Mouse (Mus musculus) A20 (cell line): ENCODE measurements around the gene Gsn.

Experiments used
- DNase-seq: peaks from one replicate; pipeline ENCODE4 v3.0.0-alpha.2; 2011; ENCODE audit warnings: low read depth, low spot score

The Gsn gene

GRCm38 (mm10) chr2:35253751-35254150, 2.4 kb upstream of the Gsn start:
- peak; percentile 54 for DNase-seq

- no peak for DNase-seq
These were observed 1.2 kb upstream of the Gsn start for GRCm38 (mm10) chr2:35255004-35255403.

- no peak for DNase-seq
These were observed 718 bp upstream of the Gsn start for GRCm38 (mm10) chr2:35255462-35255861.

GRCm38 (mm10) chr2:35256932-35257331, 752 bp downstream of the Gsn start:
- no peak for DNase-seq

GRCm38 (mm10) chr2:35257886-35258285, 1.7 kb downstream of the Gsn start:
- DNase-seq: no peak

GRCm38 (mm10) chr2:35258590-35258989, 2.4 kb downstream of the Gsn start:
- no peak for DNase-seq

- peak; percentile 49 for DNase-seq
These were observed 3.3 kb downstream of the Gsn start for GRCm38 (mm10) chr2:35259338-35260080.

GRCm38 (mm10) chr2:35260291-35260690, 4.1 kb downstream of the Gsn start:
- no peak for DNase-seq

- no peak for DNase-seq
These were observed 7.9 kb downstream of the Gsn start for GRCm38 (mm10) chr2:35264095-35264494.

- peak; percentile 38 for DNase-seq
These were observed 9.1 kb downstream of the Gsn start for GRCm38 (mm10) chr2:35265296-35265695.

- DNase-seq: no peak
These were observed 9.6 kb downstream of the Gsn start for GRCm38 (mm10) chr2:35265775-35266174.

GRCm38 (mm10) chr2:35266251-35266905, 10.2 kb downstream of the Gsn start:
- no peak for DNase-seq

- no peak for DNase-seq
These were observed 11.1 kb downstream of the Gsn start for GRCm38 (mm10) chr2:35267156-35267875.

GRCm38 (mm10) chr2:35267876-35268566, 11.8 kb downstream of the Gsn start:
- DNase-seq: no peak

GRCm38 (mm10) chr2:35269136-35269535, 13.0 kb downstream of the Gsn start:
- DNase-seq: no peak

- DNase-seq: no peak
These were observed 13.6 kb downstream of the Gsn start for GRCm38 (mm10) chr2:35269716-35270260.

- DNase-seq: peak; percentile 65
These were observed 14.4 kb downstream of the Gsn start for GRCm38 (mm10) chr2:35270531-35270984.

GRCm38 (mm10) chr2:35271817-35272216, 15.6 kb downstream of the Gsn start:
- no peak for DNase-seq

GRCm38 (mm10) chr2:35272881-35273280, 16.7 kb downstream of the Gsn start:
- DNase-seq: no peak

GRCm38 (mm10) chr2:35273536-35273935, 17.4 kb downstream of the Gsn start:
- DNase-seq: no peak

- DNase-seq: no peak
These were observed 21.5 kb downstream of the Gsn start for GRCm38 (mm10) chr2:35277686-35278085.
